Mouse (Mus musculus) midbrain, embryonic 16.5 days (tissue): ENCODE measurements around the gene Lrmda. TPM values are rescaled to one million over a fixed set of nuclear protein-coding genes. Genes with fewer than 3 reads are reported as not detected.

Experiments
- ATAC-seq: fragments of 200-750 bp; cut with Nextera tagmentation; 2 replicates; pipeline ENCODE4 v1.8.0; 2017; ENCODE audit warnings: moderate TSS enrichment
- H3K27ac ChIP-seq: fragments of 300-500 bp; sonication (generic); 2 replicates; pipeline ENCODE4 v1.5.1; 2014; ENCODE audit warnings: mild to moderate bottlenecking, low read length, mixed read lengths
- H3K27me3 ChIP-seq: fragments of 300-500 bp; sonication (generic); 2 replicates; pipeline ENCODE4 v1.6.1; 2014; ENCODE audit warnings: low read depth, low read length, mixed read lengths; ENCODE audit not compliant: control insufficient read depth, insufficient read depth
- H3K36me3 ChIP-seq: fragments of 300-500 bp; sonication (generic); 2 replicates; pipeline ENCODE4 v1.6.1; 2014; ENCODE audit warnings: mild to moderate bottlenecking, low read length, moderate library complexity, mixed read lengths; ENCODE audit not compliant: control insufficient read depth, insufficient read depth
- H3K4me1 ChIP-seq: fragments of 300-500 bp; sonication (generic); 2 replicates; pipeline ENCODE4 v1.6.1; 2014; ENCODE audit warnings: mild to moderate bottlenecking, low read length, mixed read lengths; ENCODE audit not compliant: control insufficient read depth, insufficient read depth
- H3K4me2 ChIP-seq: fragments of 300-500 bp; sonication (generic); 2 replicates; pipeline ENCODE4 v1.6.1; 2014; ENCODE audit warnings: mild to moderate bottlenecking, low read length, mixed read lengths
- H3K4me3 ChIP-seq: fragments of 300-500 bp; sonication (generic); 2 replicates; pipeline ENCODE4 v1.5.1; 2014; ENCODE audit warnings: low read depth, mild to moderate bottlenecking, low read length, moderate library complexity, mixed read lengths
- H3K9ac ChIP-seq: fragments of 300-500 bp; sonication (generic); 2 replicates; pipeline ENCODE4 v1.6.1; 2014; ENCODE audit warnings: low read depth, low read length, mixed read lengths
- H3K9me3 ChIP-seq: fragments of 300-500 bp; sonication (generic); replicated peaks from 2 replicates; pipeline ENCODE4 v1.6.1; 2014; ENCODE audit warnings: mild to moderate bottlenecking, low read length, mixed read lengths; ENCODE audit not compliant: control insufficient read depth, poor library complexity, severe bottlenecking
- WGBS: fragments of 180-500 bp; shearing (Covaris S2); extraction: QIAGEN DNeasy Blood & Tissue Kit; methylation state at CpG from one replicate; pipeline ENCODE4 v1.1.7; 2014; 5-methylcytosine and 5-hydroxymethylcytosine counted together
- polyA plus RNA-seq: library from polyadenylated mRNA; unstranded; fragments of >200 nt; fragmentation: Nextera tagmentation; extraction: Ambion mirVana; gene quantifications from 2 replicates; pipeline ENCODE4 v1.2.1, GENCODE M21; 2015

The Lrmda gene
- polyA plus RNA-seq, 1 experiment from 2014 or later: not detected

- ATAC-seq: no peak
- no peaks in the 10 kb centered on the region for H3K36me3 ChIP-seq
- peaks cover 11% of the 10 kb centered on the region for H3K4me1 ChIP-seq
- 54% methylated on average over 5 of the region's 5 CpGs for WGBS
- no peak overlapping the region for H3K27ac ChIP-seq
- no peaks in the 10 kb centered on the region; the same call in 1 of the 2 replicates for H3K27me3 ChIP-seq
- H3K9me3 ChIP-seq: no peaks in the 10 kb centered on the region
- no peak overlapping the region for H3K4me3 ChIP-seq
- H3K9ac ChIP-seq: no peak overlapping the region
- H3K4me2 ChIP-seq: no peak overlapping the region
Measured at GRCm38 (mm10) chr14:22353626-22354025, 334.1 kb downstream of the Lrmda start.

- Histone ChIP-seq H3K27me3 (no peaks in the 10 kb centered on the region; the same call in 1 of the 2 replicates), H3K9ac (no peak overlapping the region), H3K9me3 (no peaks in the 10 kb centered on the region), H3K4me2 (no peak overlapping the region), H3K4me3 (no peak overlapping the region), H3K27ac (no peak overlapping the region), H3K36me3 (no peaks in the 10 kb centered on the region), H3K4me1 (peaks cover 14% of the 10 kb centered on the region)
- 59% methylated on average over 15 of the region's 15 CpGs for WGBS
- ATAC-seq: no peak
Measured at GRCm38 (mm10) chr14:22354769-22355574, 335.5 kb downstream of the Lrmda start.

- WGBS: 10% methylated on average over 9 of the region's 9 CpGs
- Histone ChIP-seq H3K4me3 (no peak overlapping the region), H3K4me1 (peaks cover 14% of the 10 kb centered on the region), H3K9me3 (no peaks in the 10 kb centered on the region), H3K9ac (no peak overlapping the region), H3K4me2 (no peak overlapping the region), H3K36me3 (no peaks in the 10 kb centered on the region), H3K27me3 (no peaks in the 10 kb centered on the region; the same call in 1 of the 2 replicates), H3K27ac (no peak overlapping the region)
- ATAC-seq: peak; percentile 42; the same call in 1 of the 2 replicates
Measured at GRCm38 (mm10) chr14:22357991-22358503, 338.5 kb downstream of the Lrmda start.

GRCm38 (mm10) chr14:22364010-22364748 is 344.7 kb downstream of the Lrmda start:
- WGBS: 76% methylated on average over 6 of the region's 6 CpGs
- no peak overlapping the region for H3K4me3 ChIP-seq
- no peak for ATAC-seq
- H3K36me3 ChIP-seq: no peaks in the 10 kb centered on the region
- H3K27me3 ChIP-seq: no peaks in the 10 kb centered on the region
- no peaks in the 10 kb centered on the region for H3K4me1 ChIP-seq
- no peak overlapping the region for H3K4me2 ChIP-seq
- H3K9ac ChIP-seq: no peak overlapping the region
- no peaks in the 10 kb centered on the region for H3K9me3 ChIP-seq
- H3K27ac ChIP-seq: no peak overlapping the region

GRCm38 (mm10) chr14:22364771-22365355 is 345.4 kb downstream of the Lrmda start:
- 61% methylated on average over 6 of the region's 6 CpGs for WGBS
- no peak overlapping the region for H3K27ac ChIP-seq

GRCm38 (mm10) chr14:22367615-22368014 is 348.1 kb downstream of the Lrmda start:
- 88% methylated on average over 4 of the region's 4 CpGs for WGBS
- ATAC-seq: no peak
- no peaks in the 10 kb centered on the region for H3K4me1 ChIP-seq

More at GRCm38 (mm10) chr14:22364771-22365355, 345.4 kb downstream of the Lrmda start:
- no peak for ATAC-seq
- Histone ChIP-seq H3K4me3 (no peak overlapping the region), H3K9ac (no peak overlapping the region), H3K4me2 (no peak overlapping the region), H3K27me3 (no peaks in the 10 kb centered on the region), H3K36me3 (no peaks in the 10 kb centered on the region), H3K9me3 (no peaks in the 10 kb centered on the region), H3K4me1 (no peaks in the 10 kb centered on the region)

GRCm38 (mm10) chr14:22371136-22371535 is 351.6 kb downstream of the Lrmda start:
- ATAC-seq: no peak
- Histone ChIP-seq H3K27ac (no peak overlapping the region), H3K4me3 (no peak overlapping the region), H3K9ac (no peak overlapping the region), H3K36me3 (no peaks in the 10 kb centered on the region), H3K27me3 (no peaks in the 10 kb centered on the region), H3K4me1 (no peaks in the 10 kb centered on the region), H3K4me2 (no peak overlapping the region), H3K9me3 (no peaks in the 10 kb centered on the region)
- WGBS: 83% methylated on average over 8 of the region's 8 CpGs

More at GRCm38 (mm10) chr14:22367615-22368014, 348.1 kb downstream of the Lrmda start:
- no peak overlapping the region for H3K9ac ChIP-seq
- H3K9me3 ChIP-seq: no peaks in the 10 kb centered on the region
- H3K27ac ChIP-seq: no peak overlapping the region
- no peak overlapping the region for H3K4me2 ChIP-seq
- no peaks in the 10 kb centered on the region for H3K27me3 ChIP-seq
- no peak overlapping the region for H3K4me3 ChIP-seq
- H3K36me3 ChIP-seq: no peaks in the 10 kb centered on the region

- Histone ChIP-seq H3K4me1 (no peaks in the 10 kb centered on the region), H3K4me3 (no peak overlapping the region), H3K4me2 (no peak overlapping the region), H3K27ac (no peak overlapping the region), H3K9ac (no peak overlapping the region), H3K9me3 (no peaks in the 10 kb centered on the region), H3K36me3 (no peaks in the 10 kb centered on the region), H3K27me3 (no peaks in the 10 kb centered on the region)
- no peak for ATAC-seq
- WGBS: 81% methylated on average over 9 of the region's 9 CpGs
Measured at GRCm38 (mm10) chr14:22372666-22373360, 353.3 kb downstream of the Lrmda start.
